Mouse (Mus musculus): ENCODE results near the gene Hoxd4.

GRCm38 (mm10) chr2:74761941-74762340 is 50.2 kb downstream of the Hoxd4 start:
- TF ChIP-seq MAX (IDR thresholded peaks at IDR 0.05) (no peak), CTCF (IDR thresholded peaks at IDR 0.05; ENCODE audit: control insufficient read depth, insufficient read depth, insufficient read length) (no peak), MYOG (IDR thresholded peaks at IDR 0.05; ENCODE audit: control insufficient read depth, extremely low read depth, insufficient read length) (no peak), USF1 (IDR thresholded peaks at IDR 0.05; ENCODE audit: low read depth) (no peak), CEBPB (IDR thresholded peaks at IDR 0.05; ENCODE audit: low read depth) (no peak)

Measured in C2C12 (cell line).